Mouse (Mus musculus) layer of hippocampus, adult 18-20 months (tissue): Measurements from ENCODE around the gene Adamts18. TPM values are rescaled to one million over a fixed set of nuclear protein-coding genes. Genes with fewer than 3 reads are reported as not detected.
A peak's percentile ranks its signal among the peaks of the same experiment; 100 is the strongest.

Experiments
- DNase-seq, 2 experiments: peaks; one replicate each; pipeline ENCODE4 v3.0.0; 2022; ENCODE audit warnings: low spot score in 2 of 2
- long read RNA-seq: library from polyadenylated mRNA; stranded (forward); transcript quantifications from one replicate; pipeline ENCODE4 v2.0.0, GENCODE M21; 2021
- total RNA-seq, 2 experiments: library from RNA; stranded (reverse); gene quantifications; 2 replicates each; pipeline ENCODE4 v1.2.3; 2021

The Adamts18 gene
- total RNA-seq: under 1 TPM; 0.43 to 0.82 TPM
- long read RNA-seq: 0 reads

DNA sequence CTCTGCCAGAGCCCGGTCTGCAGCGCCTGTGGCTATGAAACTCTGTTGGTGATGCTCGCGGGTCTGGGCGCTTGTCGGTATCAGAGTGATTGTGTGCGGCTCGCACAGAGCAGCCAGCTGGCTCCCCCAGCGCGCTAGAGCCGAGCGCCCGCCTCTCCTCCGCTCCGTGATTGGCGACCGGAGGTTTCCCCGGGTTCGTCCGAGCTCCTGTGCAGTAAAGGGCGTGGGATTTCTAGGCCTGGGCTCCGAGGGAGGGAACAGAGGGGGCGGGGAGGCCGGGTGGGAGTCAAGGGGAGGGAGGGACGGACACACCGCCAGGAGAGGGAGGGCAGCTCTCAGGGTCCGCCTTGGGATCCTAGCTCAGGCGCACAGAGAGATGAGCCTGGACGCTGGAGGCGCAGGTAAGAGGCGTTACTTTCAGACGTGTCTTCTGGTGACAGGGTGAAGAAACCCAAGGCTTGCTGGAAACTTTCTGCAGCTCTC lies at the start of gene Adamts18:
TSS of gene Adamts18 (minus strand) at position 86 of the 483 bp plus-strand sequence.
- peak; percentile 17 to 18 for DNase-seq

DNA sequence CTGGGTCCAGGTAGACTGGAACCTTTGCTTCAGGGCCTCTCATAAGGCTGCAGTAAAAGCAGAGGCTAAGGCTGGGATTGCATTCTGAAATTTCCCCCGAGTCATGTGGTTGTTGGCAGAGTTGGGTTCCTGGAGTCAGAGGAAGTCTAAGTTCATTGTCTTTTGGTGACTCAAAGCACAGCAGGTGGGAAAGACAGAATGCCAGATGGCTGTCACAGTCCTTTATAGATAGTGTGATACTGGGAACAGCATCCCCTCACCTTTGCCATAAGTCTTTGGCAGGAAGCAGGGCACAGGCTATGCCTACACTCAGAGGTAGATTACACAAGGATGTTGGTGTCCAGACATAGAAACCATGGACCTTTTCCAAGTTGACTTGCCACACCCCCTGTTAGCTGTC lies 47.9 kb upstream of the Adamts18 start:
- DNase-seq: no peak

DNA sequence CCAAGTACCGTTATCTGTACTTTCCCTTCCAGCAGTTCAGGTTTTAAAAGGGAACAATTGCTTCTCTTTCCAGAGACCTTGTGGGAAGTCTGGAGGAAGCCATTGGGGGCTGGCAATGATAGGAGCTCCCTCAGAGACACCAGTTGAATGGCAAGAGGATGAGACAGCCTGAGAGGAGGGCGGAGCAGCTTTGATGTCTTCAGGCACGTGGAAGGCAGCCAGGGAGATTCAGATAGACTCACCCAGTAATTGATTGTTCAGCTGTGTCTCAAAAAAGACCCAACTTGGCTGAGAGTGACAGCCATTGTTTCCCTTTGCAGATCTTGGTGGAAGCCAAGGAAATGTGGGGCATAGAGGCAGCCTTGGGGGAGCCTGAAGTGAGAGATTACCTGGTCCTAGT lies 42.8 kb upstream of the Adamts18 start:
- no peak for DNase-seq

DNA sequence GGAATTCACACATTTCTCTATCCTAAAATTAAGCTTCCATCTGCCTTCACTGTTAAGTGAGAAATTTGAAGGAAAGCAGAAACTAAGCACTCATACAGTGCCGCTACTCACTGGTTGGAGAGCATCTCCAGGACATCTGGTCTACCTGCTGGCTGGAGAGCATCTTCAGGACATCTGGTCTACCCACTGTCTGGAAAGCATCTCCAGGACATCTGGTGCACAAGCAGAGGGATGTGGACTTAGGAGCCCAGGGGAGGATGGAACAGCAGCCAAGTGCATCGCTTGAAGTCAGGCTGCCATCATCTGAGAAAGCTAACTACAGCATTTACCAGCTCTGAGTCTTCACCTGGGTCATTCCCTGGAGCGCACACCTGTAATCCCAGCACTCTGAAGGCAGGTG lies 38.0 kb upstream of the Adamts18 start:
- no peak for DNase-seq

DNA sequence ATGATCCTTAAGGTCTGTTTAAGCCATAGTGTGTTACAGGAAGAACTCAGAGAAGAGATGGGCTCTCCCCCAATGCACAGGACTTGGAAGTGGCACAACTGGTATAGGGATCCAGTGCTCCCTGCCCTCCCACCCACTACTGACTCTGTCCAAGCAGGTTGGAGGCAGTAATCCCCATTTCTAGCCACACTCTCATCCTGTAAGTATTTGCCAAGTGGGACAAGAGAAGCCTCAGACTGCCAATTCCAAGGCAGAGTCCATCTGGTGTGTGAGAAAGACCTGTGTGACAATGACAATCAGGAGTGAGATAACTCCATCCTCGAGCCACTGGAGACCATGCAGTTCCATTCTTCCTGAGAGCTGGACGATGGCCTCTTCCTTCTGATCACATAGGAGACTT lies 36.6 kb upstream of the Adamts18 start:
- no peak for DNase-seq

DNA sequence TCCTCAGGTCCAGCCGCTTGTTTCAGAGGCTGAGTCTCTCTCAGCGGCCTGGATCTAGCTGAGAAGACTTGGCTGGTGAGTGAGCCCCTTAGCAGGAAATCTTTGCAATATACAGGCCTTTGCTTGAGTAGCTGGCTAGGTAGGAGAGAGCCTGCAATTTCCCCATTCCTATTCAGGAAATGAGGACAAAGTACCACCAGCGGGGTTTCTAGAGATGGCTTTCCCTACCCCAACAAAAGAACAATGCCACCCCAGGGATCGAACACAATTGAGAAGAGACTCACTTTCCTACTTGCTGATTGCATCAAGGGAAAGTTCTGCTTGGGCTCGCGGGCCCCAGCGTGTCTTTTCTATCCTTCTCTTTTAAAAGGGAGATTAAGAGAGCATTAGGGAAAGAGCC lies 35.5 kb upstream of the Adamts18 start:
- no peak for DNase-seq

DNA sequence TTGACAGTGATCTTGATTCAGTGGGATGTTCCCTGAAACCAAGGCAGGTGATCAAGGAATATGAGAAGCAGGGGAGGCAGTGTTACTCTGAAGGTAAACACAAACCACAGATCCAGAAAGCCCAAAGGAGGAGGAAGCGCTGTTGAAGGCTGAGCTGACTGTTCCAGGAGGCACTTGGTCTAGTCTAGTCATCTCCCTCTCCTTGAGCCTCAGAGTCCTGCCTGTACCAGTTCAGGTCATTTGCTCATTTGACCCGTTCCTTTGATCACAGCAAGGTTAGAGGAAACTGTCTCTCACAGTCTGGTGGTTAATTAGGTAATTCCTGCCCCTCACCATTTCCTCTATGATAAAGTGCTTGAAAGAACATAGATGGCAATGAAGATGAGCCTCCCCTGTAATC lies 34.0 kb upstream of the Adamts18 start:
- no peak for DNase-seq

DNA sequence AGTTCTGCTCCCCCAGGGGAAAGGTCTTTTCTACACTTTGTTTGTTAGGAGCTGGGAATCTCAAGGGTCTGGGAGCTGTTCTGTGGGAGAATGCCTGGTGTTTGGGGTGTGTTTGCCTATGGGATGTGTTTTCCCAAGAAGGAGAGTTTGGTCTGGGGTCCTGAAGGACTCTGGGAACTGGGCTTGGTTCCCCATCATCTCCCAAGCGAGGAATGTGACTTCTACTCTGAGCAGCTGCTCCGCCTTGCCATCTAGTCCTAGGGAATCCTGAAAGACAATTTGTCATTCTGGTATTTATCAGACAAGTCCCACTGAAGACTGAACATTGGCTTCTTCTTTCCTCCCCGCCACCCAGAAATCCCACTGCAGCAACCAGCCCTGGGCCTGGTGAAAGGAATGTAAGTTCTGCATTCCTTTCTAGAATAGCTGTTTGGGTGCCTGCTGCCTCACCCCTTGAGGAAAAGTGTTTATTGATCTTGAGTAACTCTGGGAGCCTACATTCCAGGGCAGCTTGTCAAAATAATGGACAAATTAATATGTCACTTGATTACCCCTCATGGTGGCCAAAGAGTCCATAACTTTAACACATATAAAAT lies 30.0 kb upstream of the Adamts18 start:
- no peak for DNase-seq

DNA sequence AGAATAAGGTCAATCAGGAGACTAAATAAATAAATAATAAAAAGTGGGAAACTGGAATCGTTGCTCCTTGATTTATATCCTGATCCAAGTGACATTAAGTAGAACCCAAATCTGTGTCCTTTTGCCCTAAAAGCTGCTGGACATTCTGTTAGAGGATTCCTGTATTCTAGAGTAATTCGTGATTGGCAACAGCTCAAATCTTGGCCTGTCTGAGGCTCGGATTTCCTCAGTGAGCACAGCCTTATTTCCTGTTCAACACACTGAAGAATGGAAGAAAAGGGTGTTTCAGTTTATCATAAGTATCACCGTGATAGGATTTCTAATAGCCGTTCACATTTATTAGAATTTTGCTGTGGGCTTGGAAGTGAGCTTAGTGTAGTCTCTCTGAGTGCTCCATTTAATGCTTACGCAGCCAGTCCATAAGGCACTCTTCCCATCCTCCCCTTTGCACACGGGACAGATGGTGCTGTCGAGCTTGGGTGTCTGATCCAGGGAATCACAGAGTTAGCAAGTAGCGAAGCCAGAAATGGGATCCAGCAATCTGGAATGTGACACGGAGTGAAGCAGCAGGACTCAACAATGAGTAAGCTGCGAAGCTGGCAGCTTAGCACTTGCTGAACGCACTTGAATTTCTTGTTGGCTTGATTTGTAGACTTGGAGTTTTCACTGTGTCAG lies 25.0 kb upstream of the Adamts18 start:
- peak; percentile 85 to 94 for DNase-seq

DNA sequence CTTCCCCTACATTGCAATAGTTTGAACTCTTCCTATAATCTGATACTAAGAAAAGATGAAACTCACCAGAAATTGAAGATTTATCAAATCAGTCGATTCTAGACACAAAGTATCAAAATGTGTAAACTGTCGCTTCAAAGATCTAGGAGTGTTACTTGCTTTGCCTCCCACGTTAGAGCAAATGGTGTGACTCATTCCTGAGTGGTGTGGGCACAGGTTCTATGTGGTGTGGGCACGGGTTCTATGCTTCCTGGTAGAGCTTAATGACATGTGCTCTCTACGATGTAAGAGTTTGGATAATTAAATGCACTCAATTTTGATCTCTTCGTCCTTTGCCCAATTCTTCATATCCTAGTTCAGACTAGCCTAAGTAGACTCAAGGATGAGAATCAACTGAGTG lies 23.9 kb upstream of the Adamts18 start:
- peak in 1 of 2 experiments; percentile 38 for DNase-seq

DNA sequence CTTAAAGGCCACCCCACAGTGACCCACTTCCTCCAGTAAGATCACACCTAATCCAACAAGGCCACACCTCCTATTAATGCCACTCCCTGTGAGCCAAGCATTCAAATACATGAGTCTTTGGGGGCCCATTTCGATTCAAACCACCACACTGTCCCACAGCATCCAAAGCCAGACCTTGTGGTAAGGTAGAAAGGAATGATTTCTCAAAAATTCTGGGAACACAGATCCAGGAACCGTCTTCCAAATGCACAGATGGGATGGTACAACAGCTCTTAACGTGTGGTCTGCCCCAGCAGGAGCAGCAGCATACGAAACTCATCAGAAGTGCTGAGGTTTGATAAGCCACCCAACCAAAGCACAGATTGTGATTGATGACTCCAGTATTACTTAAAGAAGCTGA lies 18.0 kb upstream of the Adamts18 start:
- no peak for DNase-seq

DNA sequence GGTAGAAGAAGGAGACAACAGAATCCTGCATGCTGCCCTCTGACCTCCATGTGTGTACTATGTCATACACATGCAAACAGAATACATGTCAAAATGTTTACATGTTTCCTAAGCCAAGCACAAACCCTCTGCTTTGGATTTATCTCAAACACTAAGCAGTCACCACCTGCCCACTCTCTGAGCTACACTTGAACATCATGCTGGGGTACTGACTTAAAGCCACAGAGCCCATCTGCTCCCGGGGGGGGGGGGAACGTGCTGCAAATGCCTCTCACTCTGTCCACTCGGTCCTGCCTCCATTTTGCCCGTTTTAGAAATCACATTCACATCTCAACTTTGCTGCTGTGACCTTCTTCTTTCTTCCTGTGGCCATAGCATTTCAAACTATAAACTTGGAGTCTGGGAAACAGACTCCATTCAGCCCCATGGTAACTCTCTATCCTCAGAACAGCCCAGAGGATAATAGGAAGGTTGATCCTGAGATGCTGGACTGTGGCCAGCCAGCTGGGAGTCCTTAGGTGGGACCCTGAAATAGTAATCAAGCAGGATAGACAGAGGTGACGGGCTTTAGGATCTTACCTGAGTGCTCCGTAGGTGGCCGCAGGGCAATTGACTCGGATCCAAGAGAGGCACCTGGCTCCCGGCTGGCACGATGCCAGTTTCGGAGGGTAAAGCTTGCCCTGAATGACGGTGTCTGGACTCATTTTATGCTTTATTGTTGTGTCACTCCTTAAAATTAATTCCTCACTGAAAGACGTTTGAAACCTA lies 17.0 kb upstream of the Adamts18 start:
- DNase-seq: no peak

DNA sequence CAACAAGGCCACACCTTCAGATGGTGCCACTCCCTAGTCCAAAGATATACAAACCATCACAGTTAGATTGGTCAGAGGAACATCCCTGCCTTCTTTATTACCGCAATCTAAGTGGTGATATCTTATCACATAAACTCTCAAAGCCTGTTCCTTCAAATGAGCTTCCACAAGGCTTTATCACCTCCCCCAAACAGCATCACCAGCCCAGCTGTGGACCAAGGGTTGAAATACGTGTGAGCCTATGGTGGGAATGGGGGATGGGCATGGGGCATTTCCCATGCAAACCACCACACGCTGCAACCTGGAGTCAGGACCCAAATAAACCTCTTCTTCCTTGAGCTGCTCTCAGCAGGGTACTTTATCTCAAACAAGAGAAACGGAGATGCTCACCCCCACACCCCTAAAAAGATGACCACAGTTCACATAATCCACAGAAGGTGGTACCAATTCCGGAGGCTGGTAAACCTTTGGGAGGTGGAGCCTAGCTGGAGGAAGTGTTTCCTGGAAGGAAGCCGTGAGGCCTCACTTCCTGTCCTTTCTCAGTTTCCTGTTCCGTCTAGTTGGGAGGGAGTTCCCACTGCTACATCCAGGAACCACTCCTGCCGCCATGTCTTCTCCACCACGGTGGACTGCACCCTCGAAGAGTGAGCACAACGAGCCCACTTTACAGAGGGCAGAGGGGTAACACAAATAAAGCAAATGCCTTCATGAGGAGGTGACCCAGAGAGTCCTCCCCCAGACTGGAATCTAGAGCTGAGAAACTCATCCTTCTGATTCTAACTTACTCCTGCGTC lies 11.5 kb upstream of the Adamts18 start:
- DNase-seq: no peak

DNA sequence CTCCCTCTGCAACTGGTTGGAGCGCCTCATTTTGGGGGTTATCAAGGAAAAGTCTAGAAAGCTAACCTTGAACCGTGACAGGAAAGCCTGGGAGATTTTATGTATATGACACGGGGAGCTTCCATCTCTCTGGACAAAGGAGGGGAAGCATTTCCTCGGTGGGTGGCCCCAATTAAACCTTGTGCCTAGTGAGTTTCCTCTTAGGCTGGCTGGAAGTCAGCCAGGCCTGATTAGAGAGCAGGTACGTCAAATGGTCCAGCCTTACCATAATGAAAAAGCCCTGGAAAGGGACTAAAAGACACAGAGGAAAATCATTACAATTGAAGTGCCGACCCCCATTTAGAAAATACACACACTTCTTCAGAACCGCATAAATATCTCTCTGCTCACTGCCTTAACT lies 10.3 kb upstream of the Adamts18 start:
- DNase-seq: no peak

DNA sequence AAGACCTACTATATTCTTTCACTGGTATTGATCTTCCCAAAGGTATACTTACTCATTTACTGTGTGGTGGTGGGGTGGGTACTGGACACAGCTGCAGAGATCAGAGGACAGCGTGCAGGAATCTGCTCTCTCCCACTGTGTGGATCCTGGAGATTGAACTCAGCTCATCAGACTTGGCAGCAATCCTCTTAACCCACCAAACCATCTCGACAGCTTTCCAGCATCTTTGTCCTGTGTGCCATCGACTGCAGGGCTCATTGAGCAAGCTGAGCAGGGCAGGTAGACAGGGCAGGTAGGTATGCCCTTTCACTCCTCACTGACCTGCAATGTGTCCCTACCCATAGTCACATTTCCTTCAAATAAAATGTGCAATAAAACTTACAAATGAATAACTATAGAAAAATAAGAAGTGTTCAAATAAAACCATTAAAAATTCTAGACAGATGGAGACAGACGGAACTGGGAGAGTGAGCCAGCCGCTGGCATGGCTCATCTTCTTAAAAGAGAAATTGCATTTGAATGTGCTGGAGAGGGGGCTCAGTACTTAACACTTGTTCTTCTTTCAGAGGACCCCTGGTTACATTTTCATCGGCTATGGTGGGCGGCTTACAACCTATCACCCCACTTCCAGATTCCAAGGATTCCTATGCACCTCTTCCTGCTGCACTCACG lies 6.2 kb upstream of the Adamts18 start:
- DNase-seq: peak; percentile 18 to 45

DNA sequence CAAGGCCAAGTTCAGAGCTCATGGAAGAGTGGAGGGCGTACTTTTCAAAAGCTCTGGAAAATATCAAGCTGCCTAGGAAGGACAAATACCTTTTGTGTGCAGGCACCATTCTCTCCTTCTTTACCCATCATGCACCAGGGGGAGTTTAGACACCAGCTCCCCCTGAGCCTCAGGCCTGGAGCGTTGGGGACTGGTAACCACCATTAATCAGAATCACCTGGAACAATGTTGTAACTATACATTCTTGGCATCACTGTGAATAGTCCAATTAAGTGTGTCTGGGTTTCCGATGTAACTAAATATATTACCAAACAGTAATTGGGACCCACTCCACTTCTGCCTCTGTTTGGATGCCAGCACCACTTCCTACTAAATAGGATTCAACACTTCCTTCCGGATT lies 5.2 kb upstream of the Adamts18 start:
- DNase-seq: no peak

DNA sequence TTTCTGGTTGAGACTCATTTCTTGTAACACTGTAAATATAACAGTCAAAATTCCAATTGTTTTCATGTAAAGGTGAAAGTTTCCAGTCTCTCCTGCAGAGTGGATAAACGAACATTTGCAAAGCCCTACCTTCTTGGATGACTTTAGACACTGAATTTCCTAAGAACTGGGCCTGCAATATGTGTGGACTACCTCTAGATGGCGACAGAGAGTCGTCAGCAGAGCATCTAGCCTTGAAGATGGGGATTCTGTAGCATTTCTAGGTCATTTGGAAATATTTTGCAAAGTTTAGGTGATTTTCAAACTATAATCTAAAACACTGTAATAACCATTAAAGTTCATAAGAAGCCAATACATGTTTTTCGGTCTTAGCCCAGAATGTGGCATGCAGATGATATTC lies 3.1 kb upstream of the Adamts18 start:
- no peak for DNase-seq

DNA sequence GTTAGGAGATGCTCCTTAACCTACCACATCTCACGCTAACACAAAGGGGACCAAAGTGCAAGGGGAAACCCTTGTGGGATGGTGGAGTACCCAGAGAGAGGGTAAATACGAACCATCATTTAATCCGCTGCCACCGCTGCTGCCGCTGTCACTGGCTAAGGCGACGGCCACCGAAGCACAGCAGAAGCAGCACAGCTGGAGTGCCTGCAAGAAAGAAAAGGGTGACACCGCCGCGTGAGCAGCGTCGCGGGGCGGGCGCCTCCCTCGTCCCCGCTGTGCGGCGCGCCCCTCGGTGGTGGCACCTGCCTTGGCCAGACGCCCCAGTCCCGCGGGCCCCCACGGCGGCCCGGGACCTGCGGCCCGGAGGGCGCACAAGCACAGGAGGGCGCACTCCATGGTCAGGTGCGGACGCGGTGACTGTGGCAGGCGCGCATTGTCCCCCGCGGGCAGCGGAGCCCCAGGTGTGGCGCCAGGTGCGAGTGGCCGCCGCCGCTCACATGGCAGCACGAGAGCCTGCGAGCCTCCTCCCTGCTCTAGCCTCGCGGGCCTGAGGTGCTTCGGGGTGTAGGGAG lies 371 bp downstream of the Adamts18 start:
- DNase-seq: no peak

DNA sequence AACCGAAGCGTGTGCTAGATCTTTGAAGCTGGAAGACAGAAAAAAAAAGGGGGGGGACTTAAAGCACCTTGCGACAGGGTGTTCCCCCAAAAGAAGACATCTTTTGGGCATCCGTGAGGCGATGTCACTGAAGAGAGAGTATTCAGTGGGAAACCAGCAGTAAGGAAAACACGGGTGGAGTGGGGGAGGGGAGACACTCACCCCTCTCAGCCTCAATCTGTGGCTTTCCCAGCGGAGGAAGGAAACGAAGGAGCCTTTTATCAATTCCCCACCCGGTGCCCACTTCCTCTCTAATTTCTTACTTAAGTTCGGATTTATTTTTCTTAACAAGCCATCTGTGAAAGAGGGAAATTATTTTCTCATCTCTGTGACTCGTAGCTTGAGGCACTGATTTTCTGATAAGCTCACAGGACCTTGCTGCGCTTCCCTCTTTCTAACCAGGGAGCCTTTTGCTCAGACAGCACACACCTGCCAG lies 895 bp downstream of the Adamts18 start:
- DNase-seq: no peak

DNA sequence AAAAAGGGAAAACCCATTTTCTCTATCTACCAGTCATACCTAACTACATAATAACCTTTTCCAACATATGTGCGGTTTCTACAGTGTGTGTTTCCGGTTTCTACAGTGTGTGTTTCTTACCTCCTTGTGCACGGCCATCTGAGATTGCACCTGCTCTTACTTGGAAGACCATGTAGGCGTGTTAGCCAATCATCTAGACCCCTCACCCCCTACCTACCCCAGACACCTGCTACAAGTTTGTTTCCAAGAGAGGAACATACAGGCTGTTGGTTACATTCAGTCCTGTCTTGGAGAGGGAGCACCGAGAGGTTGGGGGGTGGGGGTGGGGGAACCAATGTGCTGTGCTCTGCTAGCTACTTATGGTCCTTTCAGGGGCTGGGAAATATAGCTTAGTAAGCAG lies 1.9 kb downstream of the Adamts18 start:
- DNase-seq: no peak
